ENCODE assay signal across 19 mouse cellular contexts in genomic region chr5:52794109-52794508, GRCm38 (mm10). TPM values are rescaled to one million over a fixed set of nuclear protein-coding genes. Genes with fewer than 3 reads are reported as not detected.
DNase-seq lines count a peak whose midpoint lies in the region; ATAC-seq and TF ChIP-seq lines count a peak whose summit lies in the region.
"Had no signal": no experiment of that assay in that cellular context is flagged by ENCODE, and none has a peak within 500 bp of the region (broad histone marks: within the 10 kb centered on the region; RNA-seq: fewer than 3 reads in every experiment).

No protein-coding gene starts in this region.

- intact Hi-C loops in gastrocnemius, adult 2 months (cut with DNase I), result no loop called here
- intact Hi-C loops in left cerebral cortex, adult 2 months (cut with DNase I), result no loop called here

- peak; percentile 53 for ATAC-seq in megakaryocyte, adult 5-6 weeks (ENCODE audit: poor library complexity, severe bottlenecking)
- ATAC-seq: forebrain, embryonic 16.5 days; hindbrain, postnatal 0 days had no signal

- H3K4me3 ChIP-seq in gastrocnemius, adult 2 months, result no peak overlapping the region
- H3K4me3 ChIP-seq in left cerebral cortex, adult 2 months, result no peak overlapping the region
- H3K4me3 ChIP-seq: embryonic facial prominence, embryonic 12.5 days; heart, embryonic 10.5 days; hindbrain, embryonic 13.5 days had no signal

- TF ChIP-seq CTCF in gastrocnemius, adult 2 months (IDR thresholded peaks at IDR 0.05), result no peak
- TF ChIP-seq CTCF in left cerebral cortex, adult 2 months (IDR thresholded peaks at IDR 0.05), result no peak

- H3K27ac ChIP-seq in gastrocnemius, adult 2 months, result no peak overlapping the region
- no peak overlapping the region for H3K27ac ChIP-seq in left cerebral cortex, adult 2 months
- H3K27ac ChIP-seq: embryonic facial prominence, embryonic 12.5 days; heart, embryonic 10.5 days; hindbrain, embryonic 13.5 days; hindbrain, postnatal 0 days had no signal

- DNase-seq in gastrocnemius, adult 2 months, result peak; percentile 54
- no peak for DNase-seq in gastrocnemius, postnatal 25 days
- peak; percentile 46 for DNase-seq in 3T3-L1 (ENCODE audit: low read depth, low spot score)
- DNase-seq in NIH3T3 (ENCODE audit: low read depth), result peak; percentile 63
- DNase-seq in frontal cortex, postnatal 10 days (ENCODE audit: low spot score in 2 of 2), result no peak
- no peak for DNase-seq in kidney, adult 18-20 months
- DNase-seq in left cerebral cortex, adult 2 months (ENCODE audit: extremely low spot score in 1 of 2, low spot score in 2 of 2), result no peak
- DNase-seq: adrenal gland, adult 8-10 months; B cell, adult 2 months; cerebellum, adult 11-12 months; cerebellum, adult 9-10 months; cerebellum, postnatal 25 days; kidney, adult 2 months had no signal

RNA-seq across cellular contexts. Expression of gene Zcchc4, which starts 18.9 kb away (rescaled TPM):
- 1 to 10 TPM; 4.2 to 4.7 TPM for total RNA-seq in gastrocnemius, adult 2 months (2021)
- total RNA-seq in gastrocnemius, postnatal 25 days (2021), result 1 to 10 TPM; 3.6 to 5.5 TPM
- total RNA-seq in megakaryocyte, adult 5-6 weeks (2015), result 12.1 and 16.4 TPM in 2 replicates
- total RNA-seq in megakaryocyte, adult 5-6 weeks (2017), result 9.2 and 11.8 TPM in 2 replicates
- total RNA-seq in left cerebral cortex, adult 2 months (2021), result 10 to 100 TPM in 1 of 2 experiments, 1 to 10 TPM in 1; 9.0 to 10.4 TPM

RNA-seq across cellular contexts. Expression of gene Anapc4, which starts 39.7 kb away (rescaled TPM):
- total RNA-seq in gastrocnemius, adult 2 months (2021), result 10 to 100 TPM; 35.1 to 37.4 TPM
- total RNA-seq in gastrocnemius, postnatal 25 days (2021), result 10 to 100 TPM; 28.6 to 30.3 TPM
- 47.1 and 50.1 TPM in 2 replicates for total RNA-seq in megakaryocyte, adult 5-6 weeks (2015)
- total RNA-seq in megakaryocyte, adult 5-6 weeks (2017), result 60.6 and 77.7 TPM in 2 replicates
- total RNA-seq in left cerebral cortex, adult 2 months (2021), result 10 to 100 TPM; 69.3 to 71.6 TPM

RNA-seq across cellular contexts. Expression of gene Pi4k2b, which starts 52.7 kb away (rescaled TPM):
- 1 to 10 TPM; 1.2 TPM for total RNA-seq in gastrocnemius, adult 2 months (2021)
- total RNA-seq in gastrocnemius, postnatal 25 days (2021), result 1 to 10 TPM; 1.9 to 2.2 TPM
- total RNA-seq in megakaryocyte, adult 5-6 weeks (2015), result 15.0 and 16.1 TPM in 2 replicates
- total RNA-seq in megakaryocyte, adult 5-6 weeks (2017), result 12.2 and 17.2 TPM in 2 replicates
- 1 to 10 TPM; 1.0 to 1.9 TPM for total RNA-seq in left cerebral cortex, adult 2 months (2021)

Comparison
In these comparisons a context has a peak if more than half of its experiments do, and no peak if none do; other contexts are left out.
1. DNase-seq: peak in gastrocnemius, adult 2 months (single experiment), 3T3-L1 (single experiment) and NIH3T3 (single experiment); none in gastrocnemius, postnatal 25 days (single experiment), frontal cortex, postnatal 10 days (0 of 2), kidney, adult 18-20 months (single experiment) and left cerebral cortex, adult 2 months (0 of 2).
2. RNA of gene Pi4k2b, which starts 52.7 kb away (total RNA-seq): 12.2 to 17.2 TPM in megakaryocyte, adult 5-6 weeks; 1.9 to 2.2 TPM in gastrocnemius, postnatal 25 days, 1.0 to 1.9 TPM in left cerebral cortex, adult 2 months and 1.2 TPM in gastrocnemius, adult 2 months; every median in the first group is over 4 times any median in the second.